Mouse (Mus musculus): ENCODE data around the gene Pip5kl1.

The Pip5kl1 gene

DNA sequence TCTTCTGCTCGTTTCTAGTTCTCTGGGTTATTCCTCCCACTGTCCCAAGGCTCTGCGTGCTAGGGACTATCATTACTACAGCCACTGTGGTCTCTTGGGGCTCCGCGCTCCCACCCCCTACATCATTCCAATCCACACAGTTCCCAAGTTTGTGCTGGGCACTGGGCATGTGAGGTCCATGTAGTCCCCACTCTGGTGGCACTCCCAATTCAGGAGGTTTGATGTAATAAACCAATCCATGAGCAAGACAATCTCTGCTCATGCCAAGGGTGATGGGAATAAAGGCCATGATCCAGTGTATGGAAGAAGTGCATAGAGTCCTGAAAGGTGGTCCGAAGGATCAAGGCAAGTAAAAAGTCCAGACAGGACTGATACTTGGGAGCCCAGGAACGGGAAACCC lies at the start of gene Pip5kl1:
Gene Pip5kl1, plus strand, starts transcription at position 301 of the 400 bp plus-strand sequence.
- no peak for DNase-seq (ENCODE audit: low read depth, low spot score)

DNA sequence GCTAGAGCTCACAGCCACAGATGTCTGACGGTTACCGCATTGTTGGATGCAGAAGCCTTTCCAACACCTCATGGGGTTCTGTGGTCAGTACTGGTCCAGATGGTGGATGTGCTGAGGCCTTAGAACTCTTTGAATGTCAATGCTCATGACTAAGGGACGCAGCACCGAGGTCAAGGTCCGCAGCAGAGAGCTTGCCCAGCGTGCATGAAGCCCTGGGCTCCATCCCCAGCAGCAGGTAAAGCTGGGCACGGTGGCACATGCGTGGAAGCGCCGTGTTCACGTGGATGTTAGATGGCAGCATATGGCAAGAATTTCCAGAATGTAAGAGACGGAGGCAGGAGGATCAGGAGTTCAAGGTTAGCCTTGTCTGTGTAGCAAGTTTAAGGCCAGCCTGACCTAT lies 48.8 kb upstream of the Pip5kl1 start:
- no peak for DNase-seq (ENCODE audit: low read depth, low spot score)

DNA sequence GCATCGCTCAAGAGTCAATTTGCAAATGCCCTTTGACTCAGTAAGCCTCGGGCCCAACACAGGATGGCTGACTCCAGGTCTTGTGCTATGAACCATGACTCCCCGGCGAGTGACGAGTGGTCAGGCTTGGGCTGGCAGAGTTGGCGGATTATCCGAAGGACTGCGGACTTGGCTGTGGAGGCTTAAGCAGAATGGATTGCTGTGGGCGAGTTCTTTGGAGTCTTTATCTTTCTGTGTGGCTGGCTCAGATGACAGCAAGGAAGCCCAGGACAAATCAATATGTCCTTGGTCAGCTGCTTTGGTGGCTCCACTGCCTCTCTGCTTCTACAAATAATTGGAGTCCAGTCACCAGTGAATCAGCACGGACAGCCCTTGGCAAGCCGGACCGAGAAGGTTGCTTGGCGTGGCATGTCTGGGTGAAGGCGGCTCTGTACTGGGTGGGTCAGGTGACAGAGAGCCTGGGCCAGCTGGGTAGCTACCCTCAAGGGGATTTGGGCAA lies 47.1 kb upstream of the Pip5kl1 start:
- DNase-seq (ENCODE audit: low read depth, low spot score) = no peak

DNA sequence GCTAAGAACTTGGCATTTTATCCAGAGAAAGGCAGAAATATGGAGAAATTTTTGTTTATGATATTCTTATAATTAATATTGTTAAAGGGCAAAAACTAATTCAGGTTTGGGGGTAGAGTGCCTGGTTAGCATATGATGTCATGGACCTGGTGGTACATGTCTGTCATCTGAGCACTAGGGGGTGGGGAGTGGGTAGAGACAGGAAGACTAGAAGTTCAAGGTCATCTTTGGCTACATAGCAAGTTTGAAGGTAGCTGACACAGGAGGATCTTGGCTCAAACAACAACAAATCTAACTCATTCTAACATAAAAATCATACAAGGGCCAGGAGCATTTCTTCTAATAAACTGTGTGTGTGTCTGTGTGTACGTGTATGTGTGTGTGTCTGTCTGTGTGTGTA lies 46.3 kb upstream of the Pip5kl1 start:
- DNase-seq (ENCODE audit: low read depth, low spot score) = no peak

DNA sequence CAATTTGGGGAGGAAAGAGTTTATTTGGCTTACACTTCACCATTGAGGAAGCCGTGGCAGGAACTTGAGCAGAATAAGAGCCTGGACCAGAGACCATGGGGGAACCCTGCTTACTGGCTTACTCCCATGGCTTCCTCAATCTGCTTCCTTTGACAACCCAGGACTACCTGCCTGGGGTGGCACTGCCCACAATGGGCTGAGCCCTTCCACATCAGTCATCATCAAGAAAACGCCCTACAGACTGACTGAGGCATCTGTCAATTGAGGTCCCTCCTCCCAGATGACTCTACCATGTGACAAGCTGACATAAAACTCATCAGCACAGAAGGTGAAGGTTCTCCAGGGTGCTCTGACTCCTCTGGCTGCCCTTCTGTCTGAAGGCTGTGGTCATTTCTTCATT lies 44.1 kb upstream of the Pip5kl1 start:
- DNase-seq (ENCODE audit: low read depth, low spot score) = no peak

DNA sequence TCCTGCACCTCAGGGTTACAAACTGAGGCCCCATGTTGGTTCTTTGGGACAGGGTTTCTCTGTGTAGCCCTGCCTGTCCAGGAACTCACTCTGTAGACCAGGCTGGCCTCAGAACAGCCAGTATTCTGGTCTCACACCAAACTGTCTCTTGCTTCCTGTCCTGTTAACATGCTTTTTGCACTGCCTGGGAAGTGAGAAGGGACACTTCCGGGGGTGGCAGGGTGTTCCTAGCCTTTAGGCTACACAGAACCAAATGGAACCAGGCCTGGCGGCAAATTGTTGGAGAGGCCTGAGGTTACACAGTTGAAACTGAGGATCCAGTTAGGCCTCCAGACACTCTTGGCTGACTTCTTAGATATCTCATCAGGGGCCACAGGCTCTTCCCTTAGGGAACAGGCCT lies 41.4 kb upstream of the Pip5kl1 start:
- DNase-seq (ENCODE audit: low read depth, low spot score) = no peak

DNA sequence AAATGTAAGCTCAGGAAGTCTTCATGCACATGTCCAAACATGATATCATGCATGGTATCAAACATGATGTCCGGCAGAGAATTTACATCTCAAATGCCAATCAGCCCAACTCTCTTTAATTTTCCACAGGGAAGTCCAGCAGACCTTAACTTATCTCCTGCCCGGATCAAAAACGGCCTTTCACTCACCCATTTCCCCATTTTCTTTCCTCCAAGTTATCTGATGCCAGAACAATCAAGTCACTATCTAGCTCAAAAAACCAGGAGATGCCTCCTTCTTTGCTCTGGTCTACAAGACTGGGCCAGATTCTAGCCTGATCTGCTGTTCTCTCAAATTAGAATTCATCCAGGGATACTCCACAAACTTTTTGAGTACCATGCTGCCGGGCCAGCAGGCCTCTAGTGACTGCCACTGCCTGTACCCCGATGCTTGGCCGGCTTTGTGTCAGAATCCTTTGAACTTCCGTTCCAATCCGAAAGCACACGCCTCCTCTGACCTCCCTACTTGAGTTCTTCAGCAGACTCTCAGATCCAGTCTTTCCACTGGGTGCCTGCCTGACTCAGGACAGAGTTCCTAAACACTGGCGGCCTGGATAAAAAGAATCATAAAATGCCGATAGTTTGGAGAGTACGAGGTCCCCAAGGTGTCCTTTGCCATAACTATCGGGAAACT lies 40.4 kb upstream of the Pip5kl1 start:
- DNase-seq (ENCODE audit: low read depth, low spot score) = peak; percentile 72

DNA sequence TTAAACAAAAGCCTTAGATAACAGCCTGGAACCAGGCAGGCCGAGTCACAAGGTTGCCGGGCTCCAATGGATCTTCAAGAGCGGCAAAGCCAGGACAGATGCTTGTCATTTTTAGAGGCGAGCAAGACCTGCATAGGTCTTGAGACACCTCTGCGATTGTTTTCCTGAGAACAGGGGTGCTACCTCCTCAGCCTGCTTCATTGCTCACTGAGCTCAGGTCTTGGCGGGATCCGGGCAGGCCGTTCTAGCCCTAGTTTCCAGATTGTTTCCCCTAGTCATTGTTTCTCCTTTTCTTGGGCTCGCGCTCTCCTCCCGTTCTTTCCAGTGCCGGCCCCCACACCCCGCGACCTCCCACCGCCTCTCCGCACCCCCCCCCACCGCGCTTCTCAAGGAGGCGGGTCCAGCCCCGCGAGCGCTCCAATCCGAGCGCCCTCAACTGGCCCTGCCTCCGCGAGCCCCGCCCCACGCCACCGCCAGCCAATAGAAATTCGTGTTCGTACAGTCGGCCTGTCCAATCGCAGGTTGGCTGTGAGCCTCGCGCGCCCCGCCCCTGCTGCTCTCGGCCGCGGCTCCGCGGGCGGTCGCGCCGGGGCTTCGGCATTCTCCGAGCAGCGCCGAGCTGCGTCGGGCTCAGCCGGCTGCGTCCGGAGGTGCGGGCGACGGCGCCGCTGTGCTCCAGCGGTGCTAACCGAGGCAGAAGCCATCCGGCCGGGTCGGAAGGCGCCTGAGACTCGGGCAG lies 39.7 kb upstream of the Pip5kl1 start, which contains the start of gene Fam102a:
Gene Fam102a, plus strand, starts transcription at position 600 of the 739 bp plus-strand sequence.
- peak; percentile 98 for DNase-seq (ENCODE audit: low read depth, low spot score)

DNA sequence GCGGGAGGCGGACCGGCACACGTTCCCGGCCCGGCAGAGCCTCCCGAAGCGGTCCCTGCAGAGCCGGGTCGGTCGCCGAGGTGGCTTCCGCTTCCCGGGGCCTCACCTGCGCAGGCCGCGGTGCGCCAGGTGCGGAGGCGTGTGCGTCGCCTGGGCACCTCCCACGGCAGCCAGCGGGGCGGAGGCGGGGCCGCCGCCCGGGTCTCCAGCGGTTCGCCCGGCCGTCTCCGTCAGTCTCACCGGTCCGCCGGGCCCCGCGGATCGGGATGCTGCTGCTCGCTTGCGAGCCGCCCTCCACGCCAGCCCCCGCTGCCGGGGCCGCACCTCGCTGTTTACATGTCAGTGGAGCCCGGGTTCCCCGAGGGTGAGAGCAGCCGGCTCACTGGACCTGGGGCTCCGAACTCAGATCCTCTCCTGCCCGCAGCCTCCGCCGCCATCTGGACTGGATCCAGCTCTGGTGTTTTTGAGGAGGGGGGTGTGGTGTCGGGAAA lies 39.1 kb upstream of the Pip5kl1 start:
- peak; percentile 92 for DNase-seq (ENCODE audit: low read depth, low spot score)

DNA sequence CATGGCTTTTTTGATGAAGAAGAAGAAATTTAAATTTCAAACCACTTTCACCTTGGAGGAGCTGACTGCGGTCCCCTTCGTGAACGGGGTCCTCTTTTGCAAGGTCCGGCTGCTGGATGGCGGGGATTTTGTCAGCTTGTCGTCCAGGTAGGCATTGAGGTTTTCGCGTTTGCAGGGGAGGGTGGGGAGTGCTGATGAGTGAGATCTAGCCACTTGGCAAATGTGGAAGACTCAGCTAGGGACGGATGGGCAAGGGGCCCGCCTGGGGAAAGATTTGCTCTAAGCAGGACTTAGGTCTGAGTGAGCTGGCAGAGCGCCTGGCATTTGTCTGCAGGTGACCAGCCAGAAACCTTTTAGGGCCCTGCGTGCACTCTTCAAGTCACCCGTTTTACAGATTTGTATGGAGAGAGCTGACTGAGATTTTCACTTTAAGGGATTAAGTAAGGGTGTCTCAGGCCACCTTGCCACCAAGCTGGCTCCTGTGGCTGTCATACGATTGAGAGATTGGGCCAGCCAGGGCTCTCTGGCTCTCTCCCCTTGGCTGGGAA lies 38.4 kb upstream of the Pip5kl1 start:
- peak; percentile 31 for DNase-seq (ENCODE audit: low read depth, low spot score)

DNA sequence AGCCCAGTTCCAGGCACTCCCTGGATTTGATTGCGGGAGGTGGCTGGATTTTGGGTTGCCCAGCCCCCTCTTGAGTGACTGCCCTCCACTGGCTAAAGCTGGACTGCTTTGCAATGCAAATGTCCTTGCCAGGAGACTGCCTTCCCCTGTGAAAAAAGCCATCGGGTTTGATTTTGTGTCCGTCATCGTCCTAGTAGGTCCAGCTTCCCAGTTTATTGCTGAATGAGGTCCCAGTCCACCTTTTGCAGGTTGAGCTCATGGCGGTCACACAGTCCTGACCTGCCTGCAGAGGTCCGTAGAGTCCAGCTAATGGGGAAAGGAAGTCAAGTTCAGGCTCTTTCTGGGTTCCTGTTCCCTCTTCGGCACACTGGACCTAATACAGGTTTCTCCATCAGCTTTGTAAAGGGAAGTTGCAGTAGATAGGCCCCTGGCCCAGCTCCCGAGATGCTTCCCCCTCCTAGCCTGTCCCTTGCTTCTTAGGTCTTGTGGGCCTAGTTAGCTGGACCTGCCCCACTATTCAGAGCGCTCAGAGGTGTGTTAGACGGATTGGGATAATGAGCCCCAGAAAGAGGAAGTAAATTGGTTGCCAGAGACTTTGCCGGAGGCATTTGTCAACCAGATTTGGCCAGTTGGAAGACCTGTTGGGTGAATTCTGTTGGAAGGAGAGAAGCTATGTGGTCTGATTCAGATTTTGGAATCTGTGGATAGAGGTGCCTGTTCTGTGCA lies 37.8 kb upstream of the Pip5kl1 start:
- no peak for DNase-seq (ENCODE audit: low read depth, low spot score)

DNA sequence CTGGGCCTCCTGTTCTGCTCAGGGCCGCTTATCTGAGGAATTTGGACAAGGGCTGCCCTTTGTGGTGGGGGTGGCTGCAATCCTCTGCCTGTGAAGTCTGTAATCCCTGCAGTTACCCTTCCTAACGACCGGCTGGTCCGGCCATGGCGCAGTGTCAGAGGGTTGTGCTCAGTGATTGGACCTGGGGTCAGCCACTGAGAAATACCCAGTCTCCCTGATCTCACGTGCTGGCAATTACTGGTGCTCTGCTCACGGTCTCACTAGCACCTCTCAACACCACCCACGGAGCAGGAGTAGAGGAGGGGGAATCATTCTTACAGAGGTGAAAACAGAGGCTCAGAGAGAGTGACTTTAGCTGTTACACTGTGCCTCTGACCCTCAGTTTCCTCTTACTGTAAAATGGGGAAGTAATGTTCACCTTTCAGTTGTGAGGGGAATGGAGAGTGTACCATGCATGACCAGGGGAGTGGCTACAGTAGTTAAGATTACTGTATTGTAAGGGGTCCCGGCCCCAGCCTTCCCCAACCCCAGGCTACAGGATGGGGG lies 37.2 kb upstream of the Pip5kl1 start:
- DNase-seq (ENCODE audit: low read depth, low spot score) = peak; percentile 26

DNA sequence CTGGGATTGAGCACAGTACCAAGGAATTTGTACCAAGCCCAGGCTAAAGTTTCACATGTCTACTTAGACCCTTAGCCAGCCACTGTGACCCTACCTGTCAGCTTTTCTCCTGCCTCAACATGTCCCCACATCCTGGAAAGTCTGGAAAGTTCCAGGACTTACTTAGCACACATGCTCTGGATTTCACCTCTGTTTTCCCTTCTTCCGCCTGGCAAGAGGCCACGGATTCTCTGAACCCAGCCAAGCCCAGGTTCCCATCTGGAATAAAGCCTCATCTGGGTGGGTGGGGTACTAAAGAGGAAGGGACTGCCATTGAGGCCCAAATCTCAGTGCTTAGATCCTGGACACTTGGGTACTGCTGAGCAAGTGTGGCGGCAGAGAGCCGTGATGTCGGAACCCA lies 36.7 kb upstream of the Pip5kl1 start:
- no peak for DNase-seq (ENCODE audit: low read depth, low spot score)

DNA sequence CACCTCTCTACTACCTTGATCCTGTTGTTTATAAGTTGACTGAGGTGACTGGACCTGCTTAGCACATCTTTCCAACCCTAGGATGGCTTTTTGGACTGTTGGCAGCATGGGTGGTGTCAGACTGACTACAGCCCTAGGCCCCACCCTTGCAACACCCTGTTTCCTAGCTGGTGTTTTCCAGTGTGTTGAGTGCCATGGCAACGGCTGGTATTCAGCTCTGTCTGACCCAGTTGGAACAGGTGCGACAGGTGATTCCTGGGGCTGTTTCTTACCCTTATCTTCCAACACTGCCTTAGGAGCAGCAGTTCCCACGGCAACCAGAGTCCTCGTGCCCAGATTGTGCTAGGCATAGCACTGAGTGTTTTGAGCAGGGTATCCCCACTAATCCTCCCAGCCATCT lies 36.1 kb upstream of the Pip5kl1 start:
- peak; percentile 62 for DNase-seq (ENCODE audit: low read depth, low spot score)

DNA sequence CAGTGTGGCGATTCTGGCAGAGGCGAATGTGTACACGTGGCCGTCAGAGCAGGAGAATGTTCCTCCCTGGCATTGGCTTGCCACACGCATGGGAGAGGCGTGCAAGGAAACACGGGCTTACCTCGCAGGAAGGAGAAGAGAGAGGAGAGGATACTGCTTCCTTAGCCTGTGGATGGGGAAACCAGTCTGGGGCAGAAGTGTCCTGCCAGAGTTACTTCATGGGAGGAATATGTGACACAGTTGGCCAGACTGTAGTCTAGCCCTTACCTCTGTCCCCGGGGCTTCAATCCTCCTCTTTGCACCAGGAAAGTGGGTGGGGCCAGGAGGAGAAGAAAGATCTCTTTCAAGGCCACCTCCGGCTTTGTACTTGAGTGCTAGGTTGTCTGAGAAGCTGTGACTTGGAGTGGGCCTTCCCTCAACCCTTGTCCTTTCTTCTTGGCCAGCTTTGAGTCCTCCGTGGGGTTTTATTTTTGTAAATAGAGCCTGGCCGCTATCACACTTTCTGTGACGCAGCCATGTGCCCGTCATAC lies 35.1 kb upstream of the Pip5kl1 start:
- peak; percentile 36 for DNase-seq (ENCODE audit: low read depth, low spot score)

DNA sequence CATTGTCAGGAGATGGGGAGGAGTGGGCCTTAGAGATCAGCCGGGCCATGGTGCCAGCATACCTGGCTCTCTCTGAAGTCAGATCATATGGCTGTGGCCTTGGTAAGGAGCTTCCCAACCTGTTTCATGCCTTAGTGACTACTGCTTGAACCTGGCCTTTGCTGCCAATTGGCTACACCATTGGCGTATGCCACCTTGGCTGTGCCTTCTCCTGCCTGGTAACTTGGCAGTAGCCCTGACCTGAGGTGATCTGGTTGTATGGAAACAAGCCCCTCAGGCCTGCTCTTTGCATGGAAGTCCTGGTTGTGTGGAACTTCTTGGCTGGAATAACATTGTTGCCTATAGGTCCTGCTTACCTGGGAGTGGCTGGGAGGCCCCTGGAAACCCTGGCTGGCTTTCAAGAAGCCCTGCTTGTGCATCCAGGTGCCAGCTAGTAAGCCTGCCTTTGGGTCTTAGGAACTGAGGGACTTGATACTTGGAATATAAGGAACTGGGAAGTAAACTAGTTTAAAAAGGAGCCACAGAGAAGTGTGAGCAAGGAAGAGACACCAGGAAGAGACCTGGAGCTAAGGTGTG lies 33.2 kb upstream of the Pip5kl1 start:
- DNase-seq (ENCODE audit: low read depth, low spot score) = peak; percentile 35

DNA sequence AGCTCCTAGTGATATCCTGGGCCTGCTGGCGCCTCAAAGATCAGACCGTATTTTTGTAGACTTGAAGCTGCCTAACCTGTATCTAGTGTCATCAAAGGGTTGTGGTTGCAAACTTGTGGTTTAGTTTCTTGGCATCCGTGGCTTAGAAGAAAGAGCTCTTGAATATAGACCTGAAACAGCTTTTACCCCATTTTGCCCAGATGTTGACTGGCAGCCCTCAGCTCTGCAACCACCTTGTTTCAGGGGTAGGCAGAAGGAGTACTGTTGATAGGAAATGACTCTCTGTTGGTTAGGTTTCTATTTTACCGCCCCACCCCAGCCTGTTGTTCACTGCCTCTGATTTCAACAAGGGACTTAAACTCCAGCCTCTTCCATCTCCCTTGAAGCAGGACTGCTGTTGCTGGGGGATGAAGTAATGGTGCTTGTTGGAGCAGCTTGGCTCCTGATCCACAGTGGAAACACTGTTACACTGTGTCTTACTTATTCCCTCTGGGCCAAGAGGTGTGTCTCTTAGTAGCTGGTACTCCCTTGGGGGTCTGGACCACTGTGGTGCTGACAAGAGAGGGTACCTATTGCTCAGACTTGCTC lies 32.5 kb upstream of the Pip5kl1 start:
- peak; percentile 93 for DNase-seq (ENCODE audit: low read depth, low spot score)

DNA sequence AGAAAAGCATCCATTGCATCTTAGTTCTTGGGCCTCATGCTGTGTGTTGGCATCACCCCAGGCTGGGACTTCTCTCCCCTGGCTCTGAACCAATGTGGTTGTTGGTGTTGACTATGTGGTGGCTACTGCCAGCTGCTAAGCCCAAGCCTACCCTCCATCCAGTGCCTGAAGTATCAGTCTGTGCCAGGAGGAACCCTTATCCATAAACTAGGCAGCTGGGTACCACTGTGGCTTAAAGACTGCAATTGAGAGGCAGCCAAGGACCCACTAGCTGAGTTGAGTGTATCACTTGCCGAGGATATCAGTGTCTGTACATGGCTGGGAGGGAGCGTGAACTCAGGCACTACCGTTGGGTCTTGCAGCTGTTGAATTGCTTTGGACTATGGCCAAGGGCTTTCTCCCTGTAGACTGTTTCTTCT lies 31.6 kb upstream of the Pip5kl1 start:
- DNase-seq (ENCODE audit: low read depth, low spot score) = no peak

DNA sequence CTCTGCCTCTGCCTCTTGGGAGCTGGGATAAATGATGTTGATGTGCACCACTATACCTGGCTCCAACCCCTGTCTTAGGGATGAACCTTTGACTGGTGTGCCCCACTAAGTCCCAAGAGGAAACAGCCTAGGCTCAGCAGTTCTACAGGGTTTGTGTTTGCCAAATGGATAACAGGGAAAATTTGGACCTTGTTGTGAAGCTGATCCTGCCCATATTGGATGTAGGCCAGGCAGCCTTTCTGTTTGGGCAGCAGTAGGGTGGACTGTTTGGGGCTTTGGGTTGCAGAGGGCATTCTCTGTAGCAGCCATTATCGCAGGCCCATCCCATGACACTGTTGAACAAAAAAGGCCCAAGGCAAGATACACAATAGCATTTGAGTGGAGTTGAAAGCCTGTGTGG lies 27.6 kb upstream of the Pip5kl1 start:
- no peak for DNase-seq (ENCODE audit: low read depth, low spot score)

DNA sequence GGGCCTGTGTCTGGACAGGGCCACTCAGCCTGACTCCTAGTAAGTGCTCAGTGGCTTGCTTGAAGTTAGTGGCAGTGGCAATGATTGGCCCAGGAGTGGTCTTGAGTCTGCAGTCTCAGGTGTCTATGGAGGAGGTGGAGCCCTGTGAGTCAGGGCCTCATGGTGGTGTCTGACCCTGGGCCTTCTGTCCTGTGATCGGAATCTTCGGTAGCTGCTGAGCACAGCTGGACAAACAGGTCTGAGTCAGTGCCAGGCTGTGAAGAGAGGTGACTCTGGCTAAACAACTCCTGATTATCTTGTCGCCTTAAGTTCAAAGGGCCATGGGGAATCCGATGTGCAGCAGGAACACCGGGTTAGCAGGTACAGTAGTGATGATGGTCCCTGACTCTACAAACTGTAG lies 27.2 kb upstream of the Pip5kl1 start:
- DNase-seq (ENCODE audit: low read depth, low spot score) = no peak
